Mouse (Mus musculus): ENCODE results near the gene Casp3.

The Casp3 gene

GRCm38 (mm10) chr8:46686664-46687336, 69.7 kb downstream of the Casp3 start:
- DNase-seq, result peak; percentile 96

Data from lung, postnatal 10 days (tissue).